Mouse (Mus musculus) left cerebral cortex, adult 11 months (tissue): ENCODE measurements around the gene Tspoap1.

Experiments used
- DNase-seq: peaks from one replicate; pipeline ENCODE4 v3.0.0; 2022; ENCODE audit warnings: low spot score

Gene Tspoap1

DNA sequence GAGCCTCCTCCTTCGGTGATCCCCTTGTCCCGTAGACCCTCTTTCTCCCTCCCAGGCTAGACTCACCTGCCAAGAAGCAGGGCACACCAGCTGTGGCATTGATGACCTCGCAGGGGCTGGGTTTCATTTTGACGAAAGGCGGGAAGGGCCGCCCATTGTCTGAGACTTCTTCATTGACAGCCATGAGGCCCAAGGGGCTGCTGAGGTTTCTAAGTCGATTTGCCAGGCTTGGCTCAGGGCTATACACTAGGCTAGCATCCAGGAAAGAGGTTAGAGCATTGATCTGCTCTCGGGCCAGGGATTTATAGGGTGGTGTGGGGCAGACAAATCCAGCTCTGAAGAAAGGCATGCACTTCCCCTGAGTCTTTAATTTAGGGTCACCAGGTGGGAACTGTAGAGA is 54.5 kb downstream of the Tspoap1 start:
- DNase-seq: no peak

DNA sequence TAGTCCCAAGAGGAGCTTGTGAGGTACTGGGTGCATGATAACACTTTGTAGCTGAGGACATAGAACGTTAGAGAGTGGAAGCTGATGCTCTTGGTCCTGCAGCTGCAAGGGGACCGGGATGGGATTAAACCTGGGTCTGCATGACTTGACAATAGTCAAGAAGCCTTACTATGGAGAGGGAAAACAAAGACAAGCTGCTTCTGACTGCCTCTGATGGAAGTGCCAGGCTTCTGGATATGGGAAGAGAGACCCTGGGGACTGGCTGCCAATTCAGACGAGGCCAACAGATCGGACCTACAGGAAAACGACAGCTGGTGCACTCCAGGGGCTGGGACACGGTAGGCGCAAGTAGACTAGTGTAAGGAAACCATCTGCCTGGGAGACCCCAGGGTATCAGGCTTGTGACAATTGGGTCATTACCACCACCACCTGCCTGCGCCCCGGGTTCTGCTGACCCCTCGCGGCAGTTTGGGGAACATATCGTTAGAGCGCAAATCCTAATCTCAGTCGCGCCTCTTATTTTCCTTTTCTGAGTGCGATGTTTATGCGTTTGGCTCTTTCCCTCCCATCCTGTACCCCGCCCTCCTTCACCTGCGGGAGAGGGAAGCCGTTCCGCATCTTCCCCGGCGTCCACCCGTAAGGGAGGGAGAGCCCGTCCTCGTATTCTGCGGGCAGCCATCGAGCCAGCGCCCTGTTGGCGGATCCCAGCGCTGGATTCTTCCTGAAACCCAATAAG is 56.5 kb downstream of the Tspoap1 start:
- no peak for DNase-seq

DNA sequence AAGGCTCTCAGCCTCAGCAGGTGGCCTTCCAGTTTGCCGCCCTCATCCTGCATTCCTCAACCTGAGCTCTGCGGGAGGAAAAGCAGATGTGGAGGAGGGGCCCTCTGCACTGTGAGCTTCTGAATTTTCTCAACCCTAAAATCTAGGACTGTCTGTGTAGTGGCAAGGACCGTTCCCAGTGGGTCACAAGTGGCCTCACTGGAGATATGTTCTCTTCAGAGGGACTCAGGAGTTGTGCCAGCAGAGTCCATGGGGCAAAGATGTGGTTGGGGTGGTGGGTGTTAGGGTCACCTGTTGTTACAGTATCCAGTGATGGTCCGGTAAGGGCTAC is 57.1 kb downstream of the Tspoap1 start:
- no peak for DNase-seq

DNA sequence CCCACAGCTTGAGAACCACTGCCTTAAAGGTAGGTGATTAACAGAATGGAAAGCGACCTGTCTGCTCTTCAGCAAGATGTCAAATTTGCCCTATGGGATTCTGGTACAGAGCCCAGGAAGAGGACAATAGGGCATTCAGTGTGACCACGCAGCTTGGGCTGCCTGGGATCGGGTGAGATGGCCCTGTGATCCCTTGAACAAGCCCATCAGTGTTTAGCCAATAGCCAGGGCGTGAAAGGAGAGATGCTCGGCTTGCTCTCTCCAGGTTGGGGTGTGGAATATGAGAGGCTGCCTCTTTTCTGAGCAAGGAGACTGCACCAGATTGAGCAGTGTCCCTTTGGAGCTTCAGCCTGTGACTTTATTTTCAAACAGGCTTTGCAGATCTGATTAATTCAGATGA is 61.2 kb downstream of the Tspoap1 start:
- peak; percentile 24 for DNase-seq

DNA sequence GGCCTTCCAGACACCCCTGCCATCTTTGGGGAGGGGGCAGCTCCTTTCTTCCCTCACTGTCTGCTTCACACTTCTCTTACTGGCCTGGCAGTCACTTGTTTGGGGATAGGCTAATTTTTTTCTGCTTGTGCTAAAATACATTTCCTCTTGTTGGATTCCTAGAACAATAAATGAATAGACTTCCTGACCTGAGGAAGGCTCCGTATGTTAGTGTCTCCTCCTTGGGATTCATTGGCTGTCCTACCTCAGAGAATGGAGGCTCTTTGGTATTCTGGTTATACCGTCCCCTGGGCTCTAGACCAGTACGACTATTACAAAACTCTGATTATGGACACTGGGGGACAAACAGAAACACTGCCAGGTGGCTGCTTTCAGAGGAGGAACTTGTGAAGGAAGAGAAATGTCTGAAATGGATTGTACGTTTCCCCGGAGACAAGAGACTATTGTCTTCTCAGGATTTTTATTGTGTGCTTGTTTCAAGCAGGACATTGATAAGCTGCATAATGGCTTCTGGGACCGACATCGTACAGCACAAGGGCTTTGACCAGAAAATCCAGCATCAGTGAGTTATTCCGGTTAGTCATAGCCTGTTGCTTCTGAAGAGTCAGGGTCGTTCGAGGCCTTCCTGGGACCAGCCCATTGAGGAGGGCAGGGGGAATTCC is 68.0 kb downstream of the Tspoap1 start, which contains the start of gene Lpo:
TSS of gene Lpo (minus strand) at position 51 of the 662 bp plus-strand sequence.
- no peak for DNase-seq
